Mouse (Mus musculus) right cerebral cortex, postnatal 25 days (tissue): ENCODE measurements at regions not wholly inside any gene's neighbourhood (a gene's known extent, or its start where the extent isn't known, plus 50 kb on each side); places are given as distances from the start of the nearest gene placed in this dataset.

Experiments used
- DNase-seq: peaks from one replicate; pipeline ENCODE4 v3.0.0; 2022

- no peak for DNase-seq
Observed at GRCm38 (mm10) chr1:81754067-81754466, 478.8 kb upstream of the Gm9747 start.

DNA sequence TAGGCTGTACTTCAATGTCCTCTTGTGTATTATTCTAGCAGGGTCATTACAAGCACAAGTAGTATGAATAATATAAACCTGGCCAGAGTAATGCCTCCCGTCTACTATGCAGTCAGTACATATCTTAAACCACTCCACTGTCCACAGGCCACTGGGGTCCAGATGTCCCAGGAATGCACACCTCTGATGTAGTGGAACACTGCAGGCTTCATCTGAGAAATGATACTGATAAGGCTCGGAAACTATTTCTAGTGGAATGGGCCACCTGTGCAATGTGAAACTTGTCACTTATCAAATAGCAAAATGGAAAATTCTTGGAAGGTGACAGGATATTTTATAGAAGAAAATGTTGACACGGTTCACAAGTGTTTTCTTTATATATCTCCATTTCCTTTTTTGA is 477.6 kb upstream of the Gm9747 start:
- no peak for DNase-seq

DNA sequence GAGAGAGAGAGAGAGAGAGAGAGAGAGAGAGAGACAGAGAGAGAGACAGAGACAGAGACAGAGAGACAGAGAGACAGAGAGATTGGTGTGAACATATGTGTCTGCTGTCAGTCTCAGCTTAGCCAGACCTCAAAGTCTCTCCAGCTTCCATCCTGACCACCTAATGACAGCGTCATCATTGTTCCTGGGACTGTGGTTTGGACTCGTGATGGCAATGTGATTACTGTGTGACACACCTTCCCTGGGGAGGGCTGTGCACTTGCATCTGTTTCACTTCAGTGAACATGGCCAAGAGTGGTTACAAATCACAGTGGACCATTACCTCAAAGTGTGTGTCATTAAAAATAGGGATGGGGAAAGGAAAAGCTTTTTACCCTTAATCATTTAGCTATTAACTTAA is 477.2 kb upstream of the Gm9747 start:
- DNase-seq = no peak

DNA sequence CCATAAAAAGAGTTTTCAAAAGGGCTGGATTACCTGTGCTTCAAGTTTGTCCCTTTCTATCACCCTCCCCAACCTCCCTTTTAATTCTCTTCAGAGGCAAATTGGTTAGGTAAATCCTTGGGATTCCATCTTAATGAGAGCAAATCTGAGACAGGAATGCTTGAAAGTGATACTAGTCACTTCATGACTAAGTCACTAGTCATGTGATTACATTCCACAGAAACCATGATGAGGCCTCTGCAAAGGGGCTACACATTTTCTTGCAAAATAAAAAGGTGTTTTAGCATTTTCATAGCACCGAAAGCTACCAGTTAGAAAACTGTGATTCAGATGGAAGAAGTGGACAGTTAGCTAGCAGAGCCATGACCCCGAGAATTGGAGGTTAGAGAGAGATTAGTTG is 473.0 kb upstream of the Gm9747 start:
- DNase-seq = no peak

DNA sequence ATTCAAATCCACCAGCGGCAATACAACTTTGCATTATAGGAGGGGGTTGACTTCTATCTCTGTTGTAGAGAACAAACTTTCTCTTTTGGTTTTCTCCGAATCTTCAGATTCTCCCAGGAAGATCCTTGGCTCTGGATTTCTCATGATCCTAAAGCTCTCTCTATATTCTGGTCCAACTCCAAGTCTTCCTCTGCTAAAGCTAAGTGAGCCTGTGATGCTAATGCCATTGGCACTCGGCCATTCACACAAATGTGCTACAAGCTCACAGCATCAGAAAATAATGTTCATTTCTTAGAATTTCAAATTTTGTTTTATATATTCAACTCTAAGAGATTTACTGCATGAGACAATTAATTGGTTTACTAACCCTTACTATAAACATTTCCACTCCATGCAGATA is 461.2 kb upstream of the Gm9747 start:
- DNase-seq = peak; percentile 3

DNA sequence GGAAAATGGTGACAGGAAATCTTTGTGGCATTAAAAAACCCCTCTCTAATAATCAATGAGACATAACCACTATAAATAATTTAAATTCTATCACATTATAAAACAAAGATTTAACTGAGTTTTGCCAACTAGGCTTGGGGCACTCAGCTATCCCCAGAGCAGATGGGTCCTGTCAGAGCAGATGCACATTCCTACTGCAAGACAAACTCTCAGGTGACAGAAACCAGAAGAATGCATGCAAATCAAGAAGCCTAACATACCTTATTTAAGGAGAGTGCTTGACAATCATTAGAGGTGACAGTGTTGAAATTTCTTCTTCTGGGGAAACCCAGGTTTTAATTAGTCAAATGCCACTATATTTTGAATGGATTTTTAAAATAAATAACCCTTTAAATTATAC is 452.3 kb upstream of the Gm9747 start:
- no peak for DNase-seq

DNA sequence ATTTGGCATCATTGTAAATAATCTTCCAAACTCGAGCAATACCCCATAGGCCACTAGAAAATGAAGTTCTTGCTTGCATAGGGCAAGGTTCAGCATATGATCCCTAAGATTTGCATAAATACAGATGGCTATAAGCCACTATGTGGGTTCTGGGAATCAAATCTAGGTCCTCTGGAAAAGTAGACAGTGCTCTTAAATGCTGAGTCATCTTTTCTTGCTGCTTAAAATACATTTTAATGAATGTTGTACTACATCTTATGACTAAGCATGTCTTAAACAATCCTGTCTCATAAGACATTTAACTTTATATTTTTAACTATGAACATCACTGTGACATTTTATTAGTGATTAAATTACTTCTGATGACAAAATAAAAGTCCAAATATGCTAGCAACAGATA is 448.6 kb upstream of the Gm9747 start:
- DNase-seq = no peak

DNA sequence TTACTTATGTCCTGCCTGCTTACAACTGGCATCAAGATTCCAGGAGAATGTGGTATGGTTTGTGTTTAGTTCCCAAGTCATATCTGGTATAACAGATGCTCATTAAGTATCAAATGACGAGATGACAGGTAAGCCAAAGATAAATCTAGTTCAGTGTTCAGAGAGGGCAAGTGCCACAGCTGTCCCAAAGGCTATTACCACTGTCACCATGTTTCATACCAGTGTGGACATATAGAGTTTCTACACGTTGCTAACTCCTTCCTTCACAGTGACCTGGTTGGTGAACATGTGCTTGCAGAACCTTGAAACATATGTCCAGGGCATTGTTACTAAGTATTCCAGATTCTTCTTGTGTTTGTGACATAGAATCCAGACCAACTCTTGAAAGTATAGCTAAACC is 438.1 kb upstream of the Gm9747 start:
- DNase-seq = no peak

GRCm38 (mm10) chr1:81795399-81795798 is 437.5 kb upstream of the Gm9747 start:
- DNase-seq = no peak

DNA sequence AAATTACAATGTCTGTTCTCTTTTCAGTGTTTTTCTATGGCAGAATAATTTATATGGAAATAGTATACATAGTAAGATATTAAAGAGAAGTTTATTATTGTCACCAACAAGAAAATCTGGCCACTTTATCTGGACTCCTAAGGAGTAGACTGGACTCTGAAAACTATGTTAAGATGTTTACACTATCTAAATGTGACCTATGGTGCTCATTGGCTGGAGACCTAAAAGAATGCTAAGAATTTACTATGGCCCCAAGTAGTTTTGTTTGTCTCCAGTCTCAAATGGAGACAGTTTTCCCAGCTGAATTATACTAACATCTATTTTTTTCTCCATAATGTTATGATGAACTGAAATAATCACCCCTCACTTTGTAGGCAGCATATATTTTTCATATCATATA is 421.3 kb upstream of the Gm9747 start:
- no peak for DNase-seq

DNA sequence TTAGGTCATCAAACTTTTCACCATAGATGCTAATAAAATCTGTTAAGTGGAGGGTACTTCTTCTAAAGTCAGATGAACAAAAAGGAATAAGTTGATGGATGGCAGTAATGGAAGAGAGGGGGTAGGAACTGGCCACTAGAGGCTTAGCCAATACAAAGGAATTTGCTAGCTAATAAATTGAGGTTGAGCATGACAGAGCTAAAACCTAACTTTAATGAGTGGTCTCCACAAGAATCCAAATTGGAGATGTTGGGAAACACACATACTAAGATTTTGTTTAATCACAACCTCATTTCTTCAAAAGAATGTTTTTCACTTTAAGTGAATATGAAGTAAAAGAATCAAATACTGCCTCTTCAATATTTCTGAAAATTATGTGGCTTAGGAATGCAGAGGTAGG is 414.0 kb upstream of the Gm9747 start:
- no peak for DNase-seq

- no peak for DNase-seq
Observed at GRCm38 (mm10) chr1:81841966-81842365, 390.9 kb upstream of the Gm9747 start.

DNA sequence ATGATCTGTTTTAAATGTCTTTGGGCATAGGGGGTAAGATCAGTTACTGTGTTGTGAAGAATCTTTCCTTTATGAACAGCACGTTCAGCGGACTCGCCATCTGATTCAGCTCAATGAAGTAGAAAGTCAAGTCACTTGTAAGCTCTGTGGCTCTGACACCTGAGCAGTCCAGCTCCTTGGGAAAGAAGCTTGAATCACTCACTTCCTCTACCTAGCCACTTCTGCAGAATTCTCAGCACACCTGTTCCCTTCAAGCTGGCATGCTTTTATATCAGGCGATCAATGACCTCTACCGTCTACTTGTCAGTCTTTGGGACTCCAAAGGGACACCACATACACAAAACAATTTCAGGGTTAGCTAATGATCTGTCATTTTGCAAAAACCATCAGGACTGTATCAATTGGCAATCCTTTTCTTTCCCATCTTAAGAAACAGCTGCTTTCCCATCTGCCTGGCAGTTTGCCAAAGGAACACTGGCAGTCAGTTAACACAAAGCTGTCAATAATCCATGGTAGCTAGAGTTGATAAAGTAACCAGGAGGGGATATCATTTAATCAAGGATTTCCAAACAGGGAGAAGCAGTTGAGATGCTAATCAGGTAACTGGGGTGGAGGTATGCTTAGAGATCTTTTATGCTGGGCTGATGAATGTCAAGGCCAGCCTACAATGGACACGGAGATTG is 382.3 kb upstream of the Gm9747 start:
- DNase-seq = no peak

DNA sequence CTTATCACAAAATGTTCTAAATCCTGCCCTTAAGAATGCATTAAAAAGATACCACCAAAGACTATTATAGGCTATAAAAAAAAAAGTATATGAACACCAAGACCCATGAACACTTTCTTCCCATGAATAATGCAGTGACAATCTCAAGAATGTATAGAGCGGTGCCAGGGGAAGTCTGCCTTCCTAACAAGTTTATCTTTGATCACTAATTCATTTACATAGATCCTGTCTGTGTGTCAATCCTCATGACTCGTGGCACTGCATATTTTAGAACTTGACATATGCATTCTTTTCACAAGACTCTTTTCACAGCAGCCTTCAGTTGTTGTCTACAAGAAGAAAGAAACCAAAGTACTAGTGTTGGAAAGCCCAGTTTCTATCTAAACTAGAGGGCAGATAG is 373.4 kb upstream of the Gm9747 start:
- no peak for DNase-seq

DNA sequence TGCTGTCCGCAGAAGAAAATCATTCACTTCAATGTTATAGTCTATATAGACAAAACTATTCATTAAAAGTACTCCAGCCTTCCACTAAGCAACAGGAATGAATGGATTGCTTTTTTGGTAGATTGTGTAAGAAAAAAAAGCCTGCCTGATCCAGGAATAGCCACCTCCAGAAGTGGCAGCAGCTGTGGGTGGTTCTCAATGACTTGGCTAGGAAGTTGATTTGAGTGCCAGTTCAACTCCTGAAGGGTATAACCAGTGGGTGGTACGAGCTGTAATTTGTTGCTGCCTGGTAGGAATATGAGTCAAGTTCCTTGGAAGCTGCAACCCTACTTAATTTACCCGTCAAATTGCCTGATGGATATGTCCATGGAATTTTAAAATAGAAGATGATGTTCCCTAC is 368.3 kb upstream of the Gm9747 start:
- peak; percentile 52 for DNase-seq

DNA sequence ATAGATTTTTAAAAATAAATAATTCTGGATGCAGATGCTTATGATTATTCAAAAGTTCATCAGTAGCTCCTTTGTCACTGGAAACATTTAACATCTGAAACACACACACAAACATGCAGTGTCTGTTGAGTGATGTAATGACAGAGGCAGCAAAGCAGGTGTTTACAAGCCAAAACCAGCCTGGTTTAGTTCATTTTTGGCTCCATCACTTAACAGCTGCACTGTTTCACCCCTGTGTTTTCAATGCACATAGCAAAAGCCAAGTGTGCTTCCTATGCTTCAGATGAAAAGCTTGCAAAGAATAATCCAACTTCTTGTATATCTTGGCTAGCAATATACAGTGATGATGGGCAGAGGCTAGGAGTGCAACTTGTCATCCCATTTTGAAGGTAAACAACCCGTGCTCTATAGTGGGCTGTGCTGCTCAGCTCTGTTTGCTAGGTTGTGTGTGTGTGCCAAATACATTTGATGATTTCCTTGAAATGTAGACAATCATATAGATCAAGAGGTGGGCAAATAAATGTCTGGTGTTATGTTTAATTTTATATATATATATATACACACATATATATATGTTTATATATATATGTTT is 345.9 kb upstream of the Gm9747 start:
- DNase-seq = no peak

GRCm38 (mm10) chr1:81897241-81897640 is 335.7 kb upstream of the Gm9747 start:
- no peak for DNase-seq

DNA sequence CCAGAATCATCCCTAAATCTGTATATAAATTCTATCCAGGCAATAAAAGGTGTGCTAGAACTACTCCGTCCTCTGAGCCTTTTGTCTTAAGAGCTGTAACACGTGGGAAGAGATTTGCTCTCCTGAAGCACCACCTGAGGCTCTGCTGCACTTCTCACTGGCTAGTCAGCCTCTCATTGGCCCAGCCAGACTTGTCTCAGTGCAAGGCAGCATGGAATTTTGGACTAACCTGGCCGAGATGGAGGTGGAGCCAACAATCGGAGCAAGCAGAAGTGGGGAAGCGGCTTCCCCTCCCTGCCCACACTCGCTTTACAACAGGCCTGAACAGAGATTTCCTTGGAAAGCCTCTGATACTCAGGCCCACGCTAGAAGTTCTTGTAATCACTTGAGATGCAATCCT is 332.1 kb upstream of the Gm9747 start:
- DNase-seq = no peak

- no peak for DNase-seq
Observed at GRCm38 (mm10) chr1:81904056-81904455, 328.9 kb upstream of the Gm9747 start.

DNA sequence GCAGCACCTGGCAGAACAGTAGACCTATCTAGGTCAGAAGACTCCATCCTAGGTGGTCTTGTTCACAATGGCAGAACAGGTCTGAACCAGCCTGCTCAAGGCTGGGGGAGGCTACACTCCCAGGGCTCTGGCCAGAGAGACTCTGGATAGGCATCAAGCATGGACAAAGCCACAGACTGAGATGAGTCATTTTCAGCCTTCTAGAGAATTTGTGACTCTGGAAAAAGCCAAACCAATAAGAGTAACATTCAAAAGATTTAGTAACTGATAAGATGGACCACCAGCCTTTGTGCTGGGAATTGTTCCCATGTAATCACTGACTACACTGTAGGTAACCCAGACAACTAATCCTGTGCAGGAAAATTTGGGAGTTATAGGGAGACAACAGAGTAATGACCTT is 320.3 kb upstream of the Gm9747 start:
- DNase-seq = no peak

DNA sequence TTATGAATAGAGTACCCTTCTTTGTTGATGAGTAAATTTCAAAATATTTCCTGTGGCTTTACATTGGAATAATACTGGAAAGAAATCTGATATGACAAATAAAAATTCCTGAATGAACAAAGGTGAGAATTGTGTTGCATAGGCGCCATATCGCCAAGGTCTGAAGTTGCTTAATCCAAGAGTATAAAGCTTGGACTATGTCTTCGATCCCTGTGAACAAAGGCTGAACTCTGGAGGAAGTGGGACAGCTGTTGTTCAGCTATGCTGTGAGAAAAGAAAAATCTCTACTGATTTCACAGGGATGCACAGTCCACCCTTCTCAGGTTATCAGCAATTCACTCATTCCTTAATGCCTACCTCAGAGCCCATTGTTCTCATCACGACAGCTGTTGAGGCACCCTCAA is 319.3 kb upstream of the Gm9747 start:
- no peak for DNase-seq

- DNase-seq = no peak
Observed at GRCm38 (mm10) chr1:81916840-81917239, 316.1 kb upstream of the Gm9747 start.

- no peak for DNase-seq
Observed at GRCm38 (mm10) chr1:81927721-81928120, 305.2 kb upstream of the Gm9747 start.

GRCm38 (mm10) chr1:81933064-81933463 is 299.8 kb upstream of the Gm9747 start:
- DNase-seq = no peak

DNA sequence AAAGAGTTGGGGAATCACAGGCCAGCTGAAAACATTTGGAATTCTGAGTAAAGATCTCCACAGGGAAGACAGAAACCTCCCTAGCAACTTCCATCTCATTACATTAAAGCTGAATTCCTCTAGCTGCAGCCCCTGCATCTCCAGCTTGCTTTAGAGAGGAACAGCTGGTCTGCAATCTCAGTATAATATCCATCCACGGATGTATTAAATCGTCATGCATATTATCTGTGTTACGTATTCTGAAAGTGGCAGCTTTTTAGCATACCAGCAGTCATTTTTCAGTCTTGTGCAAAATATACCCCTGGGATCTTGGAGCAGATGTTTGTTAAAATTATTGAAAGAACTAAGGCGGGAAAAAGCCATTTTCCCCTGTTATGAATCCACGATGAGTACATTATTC is 287.7 kb upstream of the Gm9747 start:
- DNase-seq = no peak
